Mouse (Mus musculus): Measurements from ENCODE around the gene Ppp3ca. TPM values are rescaled to one million over a fixed set of nuclear protein-coding genes. Genes with fewer than 3 reads are reported as not detected.
A peak's percentile ranks its signal among the peaks of the same experiment; 100 is the strongest.

Ppp3ca gene
- polyA plus RNA-seq, 1 experiment from 2014 or later, result 142 TPM

- Histone ChIP-seq H3K9ac (peak overlapping the region; percentile 95), H3K4me1 (replicated peaks) (peaks cover 49% of the 10 kb centered on the region), H3K36me3 (no peaks in the 10 kb centered on the region), H3K4me2 (peak overlapping the region; percentile 68), H3K27ac (replicated peaks) (peak overlapping the region; percentile 99), H3K27me3 (no peaks in the 10 kb centered on the region), H3K9me3 (no peaks in the 10 kb centered on the region), H3K4me3 (peak overlapping the region; percentile 92)
- WGBS, result 10% methylated on average over 4 of the region's 5 CpGs
- no peak for ATAC-seq (ENCODE audit: low read depth)
Observed at GRCm38 (mm10) chr3:136671940-136672278, 2.0 kb downstream of the Ppp3ca start.

- Histone ChIP-seq H3K9me3 (no peaks in the 10 kb centered on the region), H3K4me2 (peak overlapping the region; percentile 68), H3K27me3 (no peaks in the 10 kb centered on the region), H3K36me3 (no peaks in the 10 kb centered on the region), H3K4me1 (replicated peaks) (peaks cover 55% of the 10 kb centered on the region), H3K27ac (replicated peaks) (no peak overlapping the region), H3K9ac (0 out of 2 replicates have a peak overlapping the region, but pooled peaks have one; percentile 95), H3K4me3 (peak overlapping the region; percentile 92)
- no peak for ATAC-seq (ENCODE audit: low read depth)
- WGBS, result 75% methylated on average over 3 of the region's 3 CpGs
Observed at GRCm38 (mm10) chr3:136672870-136673269, 2.9 kb downstream of the Ppp3ca start.

- WGBS, result 69% methylated on average over 2 of the region's 2 CpGs
- Histone ChIP-seq H3K9me3 (no peaks in the 10 kb centered on the region), H3K36me3 (no peaks in the 10 kb centered on the region), H3K4me3 (peak overlapping the region; percentile 10; the same call in 1 of the 2 replicates), H3K4me2 (peak overlapping the region; percentile 68), H3K27ac (replicated peaks) (no peak overlapping the region), H3K9ac (no peak overlapping the region), H3K27me3 (no peaks in the 10 kb centered on the region), H3K4me1 (replicated peaks) (peaks cover 58% of the 10 kb centered on the region)
- no peak for ATAC-seq (ENCODE audit: low read depth)
Observed at GRCm38 (mm10) chr3:136673363-136673762, 3.4 kb downstream of the Ppp3ca start.

GRCm38 (mm10) chr3:136674486-136674885, 4.6 kb downstream of the Ppp3ca start:
- Histone ChIP-seq H3K4me2 (peak overlapping the region; percentile 29; the same call in 1 of the 2 replicates), H3K27me3 (no peaks in the 10 kb centered on the region), H3K4me1 (replicated peaks) (peaks cover 63% of the 10 kb centered on the region), H3K36me3 (no peaks in the 10 kb centered on the region), H3K4me3 (no peak overlapping the region), H3K9me3 (no peaks in the 10 kb centered on the region), H3K27ac (replicated peaks) (no peak overlapping the region), H3K9ac (no peak overlapping the region)
- no peak for ATAC-seq (ENCODE audit: low read depth)
- WGBS, result 53% methylated on average over 5 of the region's 5 CpGs

- no peaks in the 10 kb centered on the region for H3K27me3 ChIP-seq
- no peaks in the 10 kb centered on the region for H3K9me3 ChIP-seq
- WGBS, result 93% methylated on average over 2 of the region's 2 CpGs
- H3K36me3 ChIP-seq, result no peaks in the 10 kb centered on the region
- no peak overlapping the region for H3K4me2 ChIP-seq
- no peak for ATAC-seq (ENCODE audit: low read depth)
- H3K27ac ChIP-seq (replicated peaks), result no peak overlapping the region
- H3K4me1 ChIP-seq (replicated peaks), result peaks cover 86% of the 10 kb centered on the region
- H3K4me3 ChIP-seq, result no peak overlapping the region
- no peak overlapping the region for H3K9ac ChIP-seq
Observed at GRCm38 (mm10) chr3:136676991-136677390, 7.1 kb downstream of the Ppp3ca start.

GRCm38 (mm10) chr3:136678386-136678785, 8.5 kb downstream of the Ppp3ca start:
- Histone ChIP-seq H3K9me3 (no peaks in the 10 kb centered on the region), H3K9ac (no peak overlapping the region), H3K4me1 (replicated peaks) (peaks cover 82% of the 10 kb centered on the region), H3K36me3 (no peaks in the 10 kb centered on the region), H3K27me3 (no peaks in the 10 kb centered on the region), H3K27ac (replicated peaks) (no peak overlapping the region), H3K4me2 (no peak overlapping the region), H3K4me3 (no peak overlapping the region)
- WGBS, result 65% methylated on average over 8 of the region's 8 CpGs
- ATAC-seq (ENCODE audit: low read depth), result no peak

- no peak for ATAC-seq (ENCODE audit: low read depth)
- no peak overlapping the region for H3K27ac ChIP-seq (replicated peaks)
- no peak overlapping the region for H3K4me3 ChIP-seq
- 74% methylated on average over 6 of the region's 6 CpGs for WGBS
- no peak overlapping the region for H3K9ac ChIP-seq
- no peak overlapping the region for H3K4me2 ChIP-seq
- peaks cover 82% of the 10 kb centered on the region for H3K4me1 ChIP-seq (replicated peaks)
- no peaks in the 10 kb centered on the region for H3K36me3 ChIP-seq
- no peaks in the 10 kb centered on the region for H3K9me3 ChIP-seq
- H3K27me3 ChIP-seq, result no peaks in the 10 kb centered on the region
Observed at GRCm38 (mm10) chr3:136679903-136680491, 10.1 kb downstream of the Ppp3ca start.

GRCm38 (mm10) chr3:136682242-136682641, 12.3 kb downstream of the Ppp3ca start:
- H3K27me3 ChIP-seq, result no peaks in the 10 kb centered on the region
- no peak for ATAC-seq (ENCODE audit: low read depth)
- H3K36me3 ChIP-seq, result no peaks in the 10 kb centered on the region
- H3K27ac ChIP-seq (replicated peaks), result no peak overlapping the region
- H3K4me3 ChIP-seq, result no peak overlapping the region
- no peak overlapping the region for H3K9ac ChIP-seq
- H3K9me3 ChIP-seq, result no peaks in the 10 kb centered on the region
- H3K4me2 ChIP-seq, result no peak overlapping the region
- peaks cover 71% of the 10 kb centered on the region for H3K4me1 ChIP-seq (replicated peaks)
- 95% methylated on average over 8 of the region's 8 CpGs for WGBS

GRCm38 (mm10) chr3:136684191-136684958, 14.5 kb downstream of the Ppp3ca start:
- H3K4me2 ChIP-seq, result no peak overlapping the region
- peaks cover 60% of the 10 kb centered on the region for H3K4me1 ChIP-seq (replicated peaks)
- 85% methylated on average over 15 of the region's 15 CpGs for WGBS
- ATAC-seq (ENCODE audit: low read depth), result no peak
- H3K9me3 ChIP-seq, result no peaks in the 10 kb centered on the region
- no peak overlapping the region for H3K27ac ChIP-seq (replicated peaks)
- no peak overlapping the region for H3K9ac ChIP-seq
- H3K36me3 ChIP-seq, result no peaks in the 10 kb centered on the region
- H3K4me3 ChIP-seq, result no peak overlapping the region
- H3K27me3 ChIP-seq, result no peaks in the 10 kb centered on the region

GRCm38 (mm10) chr3:136686429-136686828, 16.5 kb downstream of the Ppp3ca start:
- no peaks in the 10 kb centered on the region for H3K27me3 ChIP-seq
- no peaks in the 10 kb centered on the region for H3K36me3 ChIP-seq
- H3K4me3 ChIP-seq, result no peak overlapping the region
- H3K4me1 ChIP-seq (replicated peaks), result peaks cover 42% of the 10 kb centered on the region
- H3K4me2 ChIP-seq, result no peak overlapping the region
- ATAC-seq (ENCODE audit: low read depth), result no peak
- H3K27ac ChIP-seq (replicated peaks), result no peak overlapping the region
- WGBS, result 89% methylated on average over 8 of the region's 8 CpGs
- H3K9me3 ChIP-seq, result no peaks in the 10 kb centered on the region
- H3K9ac ChIP-seq, result no peak overlapping the region

- Histone ChIP-seq H3K4me2 (no peak overlapping the region), H3K27ac (replicated peaks) (no peak overlapping the region), H3K27me3 (no peaks in the 10 kb centered on the region), H3K4me1 (replicated peaks) (peaks cover 36% of the 10 kb centered on the region), H3K9ac (no peak overlapping the region), H3K4me3 (no peak overlapping the region), H3K9me3 (no peaks in the 10 kb centered on the region), H3K36me3 (no peaks in the 10 kb centered on the region)
- WGBS, result 78% methylated on average over 9 of the region's 9 CpGs
- no peak for ATAC-seq (ENCODE audit: low read depth)
Observed at GRCm38 (mm10) chr3:136688101-136688586, 18.2 kb downstream of the Ppp3ca start.

- Histone ChIP-seq H3K27me3 (no peaks in the 10 kb centered on the region), H3K27ac (replicated peaks) (no peak overlapping the region), H3K4me3 (no peak overlapping the region), H3K9me3 (no peaks in the 10 kb centered on the region), H3K4me1 (replicated peaks) (peaks cover 24% of the 10 kb centered on the region), H3K36me3 (no peaks in the 10 kb centered on the region), H3K4me2 (no peak overlapping the region), H3K9ac (no peak overlapping the region)
- WGBS, result 94% methylated on average over 7 of the region's 7 CpGs
- no peak for ATAC-seq (ENCODE audit: low read depth)
Observed at GRCm38 (mm10) chr3:136689793-136690543, 20.0 kb downstream of the Ppp3ca start.
